Mouse (Mus musculus) liver, embryonic 14 days (tissue): ENCODE data around the gene Zswim9. TPM values are rescaled to one million over a fixed set of nuclear protein-coding genes. Genes with fewer than 3 reads are reported as not detected.

Source experiments
- polyA plus RNA-seq: library from polyadenylated mRNA; depleted of rRNA; stranded (reverse); fragments of >200 nt; gene quantifications from 2 replicates; pipeline ENCODE4 v1.2.3, GENCODE M21; 2012; rRNA removed

Zswim9 gene
- polyA plus RNA-seq, result 1.7 and 1.8 TPM in 2 replicates

GRCm38 (mm10) chr7:13278308-13278891 is at the start of gene Zswim9:
TSS of gene Zswim9 (minus strand) at chr7:13278721.

GRCm38 (mm10) chr7:13324316-13324715 is 45.8 kb upstream of the Zswim9 start, which contains the start of gene Pla2g4c:
TSS of gene Pla2g4c (plus strand) at chr7:13324655.

GRCm38 (mm10) chr7:13277081-13277480 is 1.4 kb downstream of the Zswim9 start, which contains the start of gene Lig1:
TSS of gene Lig1 (plus strand) at chr7:13277283.

GRCm38 (mm10) chr7:13212720-13213119 is 65.8 kb downstream of the Zswim9 start, which contains the start of gene Vmn1r89:
TSS of gene Vmn1r89 (plus strand) at chr7:13213020.

Other genes starting within 250 kb of the Zswim9 start
- gene Chmp2a, start 243.9 kb downstream of the Zswim9 start, polyA plus RNA-seq, result 106 and 108 TPM in 2 replicates
- gene Ube2m, start 240.4 kb downstream of the Zswim9 start, polyA plus RNA-seq, result 95.1 and 109 TPM in 2 replicates
- 0.50 and 0.62 TPM in 2 replicates for gene Mzf1, start 224.0 kb downstream of the Zswim9 start, polyA plus RNA-seq
- not detected in 2 replicates for gene Vmn1r85, start 183.5 kb downstream of the Zswim9 start, polyA plus RNA-seq
- not detected in 2 replicates for gene Vmn1r86, start 158.8 kb downstream of the Zswim9 start, polyA plus RNA-seq
- not detected in 2 replicates for gene Vmn1r87, start 138.6 kb downstream of the Zswim9 start, polyA plus RNA-seq
- under 0.01 TPM in 1 of 2 replicates, not detected in the other for gene Vmn1r88, start 119.2 kb downstream of the Zswim9 start, polyA plus RNA-seq
- not detected in 2 replicates for gene Vmn1r89, start 65.7 kb downstream of the Zswim9 start, polyA plus RNA-seq
- gene Lig1, start 1.4 kb downstream of the Zswim9 start, polyA plus RNA-seq, result 69.0 and 75.7 TPM in 2 replicates
- gene Pla2g4c, start 45.9 kb upstream of the Zswim9 start, polyA plus RNA-seq, result 1.4 and 2.6 TPM in 2 replicates
- gene Cabp5, start 119.4 kb upstream of the Zswim9 start, polyA plus RNA-seq, result 0.02 and 0.03 TPM in 2 replicates
- not detected in 2 replicates for gene Bsph1, start 172.1 kb upstream of the Zswim9 start, polyA plus RNA-seq